Mouse (Mus musculus) ES-Bruce4 (cell line): ENCODE measurements at regions not wholly inside any gene's neighbourhood (a gene's known extent, or its start where the extent isn't known, plus 50 kb on each side); places are given as distances from the start of the nearest gene placed in this dataset.

Source experiments
- CTCF ChIP-seq: IDR thresholded peaks from one replicate; pipeline ENCODE4 v1.8.1; 2011; ENCODE audit warnings: low read depth, low read length
- POLR2A ChIP-seq: IDR thresholded peaks from one replicate; pipeline ENCODE4 v1.8.1; 2011; ENCODE audit warnings: low read length; ENCODE audit not compliant: insufficient read depth

GRCm38 (mm10) chr19:59687206-59687605 is 229.0 kb downstream of the Emx2 start:
- TF ChIP-seq CTCF (no peak), POLR2A (no peak)
